Mouse (Mus musculus): ENCODE results near the gene Gng12. TPM values are rescaled to one million over a fixed set of nuclear protein-coding genes. Genes with fewer than 3 reads are reported as not detected.
"Not testable (repeated sequence)": the region's sequence is repeated elsewhere in the genome, so short reads cannot be mapped to it uniquely, and the experiment has no call there.

Gene Gng12
- total RNA-seq, 2 experiments from 2014 or later, result 28.0 to 28.9 TPM

- no peak for TF ChIP-seq CTCF (IDR thresholded peaks at IDR 0.05)
- Histone ChIP-seq H3K27ac (no peak overlapping the region), H3K4me3 (no peak overlapping the region)
- intact Hi-C loops (cut with DNase I), result no loop called here
- DNase-seq, result no peak
These were observed 51.9 kb downstream of the Gng12 start for GRCm38 (mm10) chr6:66948111-66948510.

- DNase-seq, result no peak
- Histone ChIP-seq H3K4me3 (no peak overlapping the region), H3K27ac (no peak overlapping the region)
- intact Hi-C loops (cut with DNase I), result no loop called here
- TF ChIP-seq CTCF (IDR thresholded peaks at IDR 0.05), result no peak
These were observed 52.7 kb downstream of the Gng12 start for GRCm38 (mm10) chr6:66948848-66949247.

GRCm38 (mm10) chr6:66951726-66952418 is 55.7 kb downstream of the Gng12 start:
- Histone ChIP-seq H3K27ac (no peak overlapping the region), H3K4me3 (no peak overlapping the region)
- no peak for TF ChIP-seq CTCF (IDR thresholded peaks at IDR 0.05)
- intact Hi-C loops (cut with DNase I), result no loop called here
- no peak for DNase-seq

GRCm38 (mm10) chr6:66953951-66954519 is 57.8 kb downstream of the Gng12 start:
- no peak for DNase-seq
- intact Hi-C loops (cut with DNase I), result no loop called here
- Histone ChIP-seq H3K27ac (no peak overlapping the region), H3K4me3 (peak overlapping the region; percentile 2; the same call in 1 of the 2 replicates)
- TF ChIP-seq CTCF (IDR thresholded peaks at IDR 0.05), result no peak

- Histone ChIP-seq H3K27ac (no peak overlapping the region), H3K4me3 (no peak overlapping the region)
- TF ChIP-seq CTCF (IDR thresholded peaks at IDR 0.05), result peak; percentile 75
- peak; percentile 35 for DNase-seq
- intact Hi-C loops (cut with DNase I), result loop anchor here (1.0 kb wide), 1 partner anchor 115 kb away; no protein-coding TSS in a partner anchor
These were observed 59.0 kb downstream of the Gng12 start for GRCm38 (mm10) chr6:66955089-66955657.

GRCm38 (mm10) chr6:66958466-66959235 is 62.5 kb downstream of the Gng12 start:
- DNase-seq, result no peak
- Histone ChIP-seq H3K4me3 (no peak overlapping the region), H3K27ac (no peak overlapping the region)
- intact Hi-C loops (cut with DNase I), result no loop called here
- no peak for TF ChIP-seq CTCF (IDR thresholded peaks at IDR 0.05)

- no peak; the same call in 1 of the 2 replicates for TF ChIP-seq CTCF (IDR thresholded peaks at IDR 0.05)
- DNase-seq, result peak; percentile 34
- intact Hi-C loops (cut with DNase I), result loop anchor here (1.0 to 5.0 kb wide), 3 partner anchors 75 to 196 kb away; partner anchors contain the start of gene Gadd45a
- Histone ChIP-seq H3K27ac (peak overlapping the region; percentile 50; the same call in 1 of the 2 replicates), H3K4me3 (no peak overlapping the region)
These were observed 66.4 kb downstream of the Gng12 start for GRCm38 (mm10) chr6:66962582-66963043.

- Histone ChIP-seq H3K4me3 (no peak overlapping the region), H3K27ac (no peak overlapping the region)
- no peak for TF ChIP-seq CTCF (IDR thresholded peaks at IDR 0.05)
- DNase-seq, result no peak
- intact Hi-C loops (cut with DNase I), result loop anchor here (5.0 kb wide), 1 partner anchor 74 kb away; the partner anchor contains the start of gene Gadd45a
These were observed 66.9 kb downstream of the Gng12 start for GRCm38 (mm10) chr6:66963068-66963467.

GRCm38 (mm10) chr6:66963651-66964050 is 67.5 kb downstream of the Gng12 start:
- not testable (repeated sequence) for DNase-seq, H3K27ac ChIP-seq, H3K4me3 ChIP-seq
- intact Hi-C loops (cut with DNase I), result loop anchor here (5.0 kb wide), 1 partner anchor 74 kb away; the partner anchor contains the start of gene Gadd45a
- peak; percentile 32 for TF ChIP-seq CTCF (IDR thresholded peaks at IDR 0.05)

- no peak overlapping the region for H3K4me3 ChIP-seq
- TF ChIP-seq CTCF (IDR thresholded peaks at IDR 0.05), result no peak
- intact Hi-C loops (cut with DNase I), result loop anchor here (5.0 kb wide), 1 partner anchor 73 kb away; the partner anchor contains the start of gene Gadd45a
- DNase-seq, result peak; percentile 24
- H3K27ac ChIP-seq, result 0 out of 2 replicates have a peak overlapping the region, but pooled peaks have one; percentile 20
These were observed 68.0 kb downstream of the Gng12 start for GRCm38 (mm10) chr6:66964222-66964621.

- DNase-seq, result no peak
- intact Hi-C loops (cut with DNase I), result no loop called here
- no peak for TF ChIP-seq CTCF (IDR thresholded peaks at IDR 0.05)
- H3K27ac ChIP-seq, result 0 out of 2 replicates have a peak overlapping the region, but pooled peaks have one; percentile 20
- H3K4me3 ChIP-seq, result no peak overlapping the region
These were observed 69.0 kb downstream of the Gng12 start for GRCm38 (mm10) chr6:66965203-66965602.

GRCm38 (mm10) chr6:66967788-66968187 is 71.6 kb downstream of the Gng12 start:
- no peak for TF ChIP-seq CTCF (IDR thresholded peaks at IDR 0.05)
- Histone ChIP-seq H3K4me3 (no peak overlapping the region), H3K27ac (no peak overlapping the region)
- intact Hi-C loops (cut with DNase I), result no loop called here
- DNase-seq, result no peak
